ENCODE assay signal across 8 mouse cellular contexts in the genomic region with DNA sequence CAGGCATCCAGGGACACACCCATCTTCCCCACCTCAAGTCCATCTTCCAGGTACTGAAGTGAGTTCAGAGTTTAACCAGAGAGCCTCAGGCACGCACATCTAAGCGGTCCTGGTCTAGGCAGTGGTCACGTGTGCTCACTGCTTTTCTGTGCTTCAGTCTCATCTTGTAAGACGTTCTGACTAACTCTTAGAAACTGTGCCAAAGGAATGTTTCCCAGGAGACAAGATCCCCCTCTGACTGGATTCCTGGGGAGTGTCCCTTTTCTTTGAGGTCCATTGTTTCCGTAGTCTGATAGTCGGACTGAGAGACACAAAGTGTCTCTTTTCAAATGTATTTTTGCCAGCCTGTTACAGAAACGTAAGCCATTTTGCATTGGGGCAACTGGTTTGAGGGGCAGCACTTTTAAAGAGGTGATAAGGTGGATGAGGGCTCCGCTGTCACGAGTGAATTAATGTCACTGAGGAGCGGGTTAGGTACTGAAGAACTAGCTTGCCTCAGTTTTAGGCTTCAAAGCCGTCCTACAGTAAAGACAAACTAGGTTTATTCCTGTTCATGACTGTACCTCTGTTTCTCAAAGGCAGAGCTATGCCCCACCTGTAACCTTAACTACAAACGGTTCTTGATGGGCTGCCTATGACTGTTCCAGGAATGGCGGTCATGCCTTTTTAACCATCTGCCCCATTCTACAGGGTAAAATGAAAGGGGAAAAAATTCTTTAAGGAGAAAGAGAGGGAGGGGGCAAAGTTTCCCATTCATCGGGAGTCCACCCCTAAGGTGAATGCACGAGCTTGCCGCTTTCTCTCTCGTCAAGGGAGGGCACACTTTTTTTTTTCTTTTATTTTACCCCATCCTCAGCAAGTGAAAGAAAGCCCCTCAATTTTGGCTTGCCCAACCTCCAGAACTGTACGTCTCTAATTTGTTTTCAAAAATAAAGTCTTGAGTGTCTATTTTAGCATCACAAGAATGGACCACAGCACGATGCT. TPM values are rescaled to one million over a fixed set of nuclear protein-coding genes. Genes with fewer than 3 reads are reported as not detected.
A peak's percentile ranks its signal among the peaks of the same experiment; 100 is the strongest.
DNase-seq lines count a peak whose midpoint lies in the region; ATAC-seq lines count a peak whose summit lies in the region.

No protein-coding gene starts in this region.

- H3K4me2 ChIP-seq in heart, embryonic 11.5 days = peak overlapping the region; percentile 89
- H3K4me2 ChIP-seq in hindbrain, embryonic 13.5 days = peak overlapping the region; percentile 57
- peak overlapping the region; percentile 60 for H3K4me2 ChIP-seq in midbrain, embryonic 14.5 days (ENCODE audit: low read length)

- no peaks in the 10 kb centered on the region for H3K9me3 ChIP-seq in heart, embryonic 11.5 days (replicated peaks; ENCODE audit: control insufficient read depth, low read length)
- H3K9me3 ChIP-seq in hindbrain, embryonic 13.5 days = no peaks in the 10 kb centered on the region
- no peaks in the 10 kb centered on the region for H3K9me3 ChIP-seq in midbrain, embryonic 14.5 days (ENCODE audit: control insufficient read depth, low read length)

- DNase-seq in heart, postnatal 25 days (ENCODE audit: low spot score) = no peak
- peak; percentile 97 for DNase-seq in ZHBTc4 (ENCODE audit: low read depth, low spot score)
- peak; percentile 49 for DNase-seq in midbrain, embryonic 14.5 days
- no peak for DNase-seq in frontal cortex, postnatal 25 days (ENCODE audit: low spot score in 2 of 2)
- DNase-seq in cerebellum, postnatal 14 days = no peak

- intact Hi-C loops in heart, postnatal 25 days (cut with DNase I) = loop anchor here (2.0 kb wide), 1 partner anchor 14 kb away; no protein-coding TSS in a partner anchor

- no peak overlapping the region for H3K27ac ChIP-seq in heart, embryonic 11.5 days (ENCODE audit: low read depth, low read length)
- no peak overlapping the region for H3K27ac ChIP-seq in hindbrain, embryonic 13.5 days
- H3K27ac ChIP-seq in midbrain, embryonic 14.5 days (replicated peaks; ENCODE audit: low read depth, low read length) = no peak overlapping the region

- H3K27me3 ChIP-seq in heart, embryonic 11.5 days (ENCODE audit: control insufficient read depth, insufficient read depth, low read length) = no peaks in the 10 kb centered on the region
- peaks cover 8% of the 10 kb centered on the region; the same call in 1 of the 2 replicates for H3K27me3 ChIP-seq in hindbrain, embryonic 13.5 days
- no peaks in the 10 kb centered on the region for H3K27me3 ChIP-seq in midbrain, embryonic 14.5 days (ENCODE audit: control insufficient read depth, insufficient read depth, low read length)

- no peaks in the 10 kb centered on the region for H3K36me3 ChIP-seq in heart, embryonic 11.5 days (ENCODE audit: control insufficient read depth, insufficient read depth, low read length)
- H3K36me3 ChIP-seq in hindbrain, embryonic 13.5 days = no peaks in the 10 kb centered on the region
- H3K36me3 ChIP-seq in midbrain, embryonic 14.5 days (ENCODE audit: control insufficient read depth, insufficient read depth, low read length) = no peaks in the 10 kb centered on the region

- 0 out of 2 replicates have a peak, but pooled peaks have one; percentile 40 for ATAC-seq in heart, embryonic 11.5 days (replicated peaks; ENCODE audit: insufficient number of reproducible peaks, low FRiP score, low TSS enrichment)
- ATAC-seq in hindbrain, embryonic 13.5 days (ENCODE audit: low FRiP score) = no peak
- peak; percentile 28; the same call in 1 of the 2 replicates for ATAC-seq in midbrain, embryonic 14.5 days (ENCODE audit: low FRiP score, low TSS enrichment)
- ATAC-seq in inflammation-experienced regulatory T-cells, adult 6 months = no peak

- H3K4me1 ChIP-seq in heart, embryonic 11.5 days (ENCODE audit: control insufficient read depth, insufficient read depth, low read length) = peaks cover 23% of the 10 kb centered on the region; the same call in 1 of the 2 replicates
- peaks cover 20% of the 10 kb centered on the region for H3K4me1 ChIP-seq in hindbrain, embryonic 13.5 days (replicated peaks)
- H3K4me1 ChIP-seq in midbrain, embryonic 14.5 days (ENCODE audit: control insufficient read depth, insufficient read depth, low read length) = 0 out of 2 replicates have a peak, but pooled peaks cover 7% of the 10 kb centered on the region

- peak overlapping the region; percentile 66 for H3K9ac ChIP-seq in heart, embryonic 11.5 days (ENCODE audit: low read depth, low read length)
- H3K9ac ChIP-seq in hindbrain, embryonic 13.5 days = no peak overlapping the region
- no peak overlapping the region for H3K9ac ChIP-seq in midbrain, embryonic 14.5 days (replicated peaks; ENCODE audit: low read length)

- 2% methylated on average over 19 of the region's 19 CpGs for WGBS in heart, embryonic 11.5 days (ENCODE audit: insufficient replicate concordance)
- 1% methylated on average over 19 of the region's 19 CpGs for WGBS in hindbrain, embryonic 13.5 days
- WGBS in midbrain, embryonic 14.5 days = 1% methylated on average over 19 of the region's 19 CpGs

- peak overlapping the region; percentile 60 for H3K4me3 ChIP-seq in heart, embryonic 11.5 days (ENCODE audit: low read depth, low read length)
- peak overlapping the region; percentile 33 for H3K4me3 ChIP-seq in hindbrain, embryonic 13.5 days
- peak overlapping the region; percentile 26 for H3K4me3 ChIP-seq in midbrain, embryonic 14.5 days (replicated peaks; ENCODE audit: low read depth, low read length)

RNA-seq across cellular contexts. Expression of a gene that starts 8.4 kb away (rescaled TPM):
- 87.5 and 88.7 TPM in 2 replicates for polyA plus RNA-seq in heart, embryonic 11.5 days (2014; fragmentation: Nextera tagmentation; extraction: Ambion mirVana)
- 10 to 100 TPM; 81.4 to 87.9 TPM for total RNA-seq in heart, postnatal 25 days (2021)
- 27.5 and 34.4 TPM in 2 replicates for polyA plus RNA-seq in hindbrain, embryonic 13.5 days (2015; fragmentation: Nextera tagmentation; extraction: Ambion mirVana)
- 11.1 and 15.5 TPM in 2 replicates for polyA plus RNA-seq in midbrain, embryonic 14.5 days (2014; fragmentation: Nextera tagmentation; extraction: Ambion mirVana)
- 10 to 100 TPM in 2 of 3 experiments, under 1 TPM in 1; 0.62 to 23.4 (median 19.3) TPM for polyA plus RNA-seq in inflammation-experienced regulatory T-cells, adult 6 months (2017; shearing (Covaris generic))

RNA-seq across cellular contexts. Expression of a gene that starts 39.5 kb away (rescaled TPM):
- polyA plus RNA-seq in heart, embryonic 11.5 days (2014; fragmentation: Nextera tagmentation; extraction: Ambion mirVana) = not detected in 2 replicates
- total RNA-seq in heart, postnatal 25 days (2021) = under 1 TPM in 1 of 2 experiments, not detected in 1; 0.39 TPM
- not detected in 2 replicates for polyA plus RNA-seq in hindbrain, embryonic 13.5 days (2015; fragmentation: Nextera tagmentation; extraction: Ambion mirVana)
- not detected in 2 replicates for polyA plus RNA-seq in midbrain, embryonic 14.5 days (2014; fragmentation: Nextera tagmentation; extraction: Ambion mirVana)
- not detected for polyA plus RNA-seq in inflammation-experienced regulatory T-cells, adult 6 months (2017; shearing (Covaris generic))

Comparison
In these comparisons a context has a peak if more than half of its experiments do, and no peak if none do; other contexts are left out.
1. ATAC-seq: peak in heart, embryonic 11.5 days (single experiment) and midbrain, embryonic 14.5 days (single experiment); none in hindbrain, embryonic 13.5 days (single experiment) and inflammation-experienced regulatory T-cells, adult 6 months (single experiment).
2. DNase-seq: peak in ZHBTc4 (single experiment) and midbrain, embryonic 14.5 days (single experiment); none in heart, postnatal 25 days (single experiment), frontal cortex, postnatal 25 days (0 of 2) and cerebellum, postnatal 14 days (0 of 2).
3. Peak in every context shown above with its lines, with median percentiles within 50 percentile points of each other: H3K4me2 ChIP-seq and H3K4me3 ChIP-seq.